Mouse (Mus musculus) lung, adult 2 months (tissue): ENCODE results near the gene Cdh6.

Experiments
- CTCF ChIP-seq: fragments of 200-500 bp; IDR thresholded peaks from 2 replicates; pipeline ENCODE4 v1.5.1; 2011; ENCODE audit warnings: mild to moderate bottlenecking, low read length, control low read depth; ENCODE audit not compliant: insufficient read depth
- POLR2A ChIP-seq: fragments of 200-500 bp; IDR thresholded peaks from 2 replicates; pipeline ENCODE4 v1.6.1; 2011; ENCODE audit warnings: low read depth, mild to moderate bottlenecking, control low read depth, low read length, borderline replicate concordance; ENCODE audit errors: extremely low read depth

DNA sequence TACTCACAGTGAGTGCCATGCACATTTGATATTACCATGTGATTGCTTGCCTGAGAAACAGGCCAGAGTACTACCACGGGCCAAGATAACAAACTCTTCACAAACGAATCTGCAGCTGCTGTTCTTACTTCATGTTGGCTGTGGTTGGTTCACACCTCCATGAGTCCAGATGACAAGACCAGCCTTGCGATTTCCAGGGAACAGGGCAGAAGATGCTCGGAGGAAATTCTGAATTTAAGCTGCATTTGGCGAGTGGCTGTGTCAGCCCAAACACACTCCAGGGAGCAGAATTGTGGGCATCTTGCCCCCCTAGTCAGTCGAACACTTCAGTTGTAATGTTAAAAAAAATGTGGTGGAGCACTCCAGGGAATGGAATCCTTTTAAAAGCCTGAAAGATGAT lies 18.1 kb downstream of the Cdh6 start:
- TF ChIP-seq CTCF: no peak
- TF ChIP-seq POLR2A: no peak
